Mouse (Mus musculus) central nervous system, embryonic 14 days (tissue): ENCODE results near the gene Cacna1f. TPM values are rescaled to one million over a fixed set of nuclear protein-coding genes. Genes with fewer than 3 reads are reported as not detected.

Experiments
- polyA plus RNA-seq: library from polyadenylated mRNA; depleted of rRNA; stranded (reverse); fragments of >200 nt; gene quantifications from 2 replicates; pipeline ENCODE4 v1.2.3, GENCODE M21; 2012; rRNA removed

Cacna1f gene
- polyA plus RNA-seq = 0.18 and 0.19 TPM in 2 replicates

DNA sequence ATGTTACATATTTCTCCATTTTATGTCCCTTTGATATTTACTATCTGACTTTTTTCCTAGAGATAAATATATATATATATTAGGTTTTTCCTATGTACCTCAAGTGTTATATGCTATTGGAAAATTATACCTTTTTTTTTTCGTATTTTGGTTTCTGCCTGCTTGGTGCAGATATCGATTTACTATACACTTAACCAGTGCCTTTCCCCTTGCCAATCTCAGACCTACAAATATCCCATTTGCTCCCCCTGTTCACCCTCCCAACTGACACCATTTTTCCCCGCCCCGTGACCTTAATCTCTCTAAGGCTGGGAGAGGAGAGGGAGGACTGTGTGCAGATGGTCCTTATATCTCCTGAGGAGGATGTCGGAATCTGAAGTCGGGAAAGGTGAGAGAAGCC is at the start of gene Cacna1f:
TSS of gene Cacna1f (plus strand) at position 301 of the 400 bp plus-strand sequence.

GRCm38 (mm10) chrX:7573176-7574086 is 33.5 kb upstream of the Cacna1f start, which contains the start of gene Foxp3:
Foxp3 (plus strand) TSS chrX:7573644.

GRCm38 (mm10) chrX:7574087-7574884 is 32.6 kb upstream of the Cacna1f start, which contains the start of gene Ppp1r3f:
Ppp1r3f (minus strand) TSS chrX:7574283.

GRCm38 (mm10) chrX:7604879-7605574 is 1.9 kb upstream of the Cacna1f start, which contains the start of gene Ccdc22:
Ccdc22 (minus strand) TSS chrX:7605517.

DNA sequence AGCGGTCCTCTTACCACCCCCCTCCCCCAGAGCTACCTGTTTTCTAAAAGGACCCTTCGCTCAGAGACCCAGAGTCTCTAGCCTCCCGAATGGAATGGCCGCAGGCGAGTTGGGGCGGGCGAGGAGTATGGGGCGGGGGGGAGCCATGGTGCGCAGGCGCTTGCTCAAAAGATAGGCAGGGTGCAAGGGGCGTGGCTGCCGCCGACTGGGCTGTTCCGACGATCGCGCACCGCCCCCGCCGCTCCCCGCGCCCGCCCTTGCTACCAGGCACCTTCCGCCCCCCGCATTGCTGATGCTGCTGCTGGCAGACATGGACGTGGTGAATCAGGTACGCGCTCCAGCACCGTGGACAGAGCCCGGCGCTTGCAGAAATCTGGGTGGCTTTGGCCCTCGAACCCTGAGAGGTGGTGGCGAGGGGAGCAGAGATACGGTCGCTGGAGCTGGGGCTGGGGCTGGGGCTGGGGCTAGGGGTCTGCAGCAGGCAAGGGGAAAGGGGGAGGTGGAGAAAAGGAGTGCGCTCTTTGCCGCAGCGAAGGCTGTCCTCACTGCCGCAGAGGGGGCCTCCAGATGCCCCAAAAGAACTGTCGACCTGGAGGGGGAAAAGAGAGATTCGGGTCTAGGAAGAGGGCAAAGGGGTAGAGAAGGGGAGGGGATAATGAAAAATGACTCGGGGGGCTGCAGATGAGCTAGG is 31.7 kb downstream of the Cacna1f start, which contains the start of gene Syp:
TSS of gene Syp (plus strand) at position 71 of the 691 bp plus-strand sequence.

DNA sequence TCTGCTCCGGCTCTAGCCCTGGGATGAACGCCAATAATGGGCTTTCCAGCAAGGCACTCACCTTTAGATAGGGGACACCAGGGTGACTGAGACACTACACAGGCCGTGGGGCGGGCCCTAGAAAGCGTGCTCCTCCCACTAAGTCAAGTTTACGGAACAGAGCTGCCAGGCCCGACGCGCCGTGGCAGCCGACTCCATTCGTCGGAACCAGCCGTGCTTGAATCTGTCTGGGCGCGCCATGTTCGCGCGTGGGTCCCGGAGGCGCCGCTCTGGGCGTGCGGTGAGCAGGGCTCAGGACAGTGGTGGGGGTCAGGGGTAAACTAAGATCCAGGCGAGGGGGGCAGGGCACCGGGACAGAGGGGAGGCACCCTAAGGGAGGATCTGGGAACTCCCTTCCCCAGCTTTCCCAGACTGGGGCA is 50.3 kb downstream of the Cacna1f start, which contains the start of gene Prickle3:
TSS of gene Prickle3 (plus strand) at position 40 of the 419 bp plus-strand sequence.

DNA sequence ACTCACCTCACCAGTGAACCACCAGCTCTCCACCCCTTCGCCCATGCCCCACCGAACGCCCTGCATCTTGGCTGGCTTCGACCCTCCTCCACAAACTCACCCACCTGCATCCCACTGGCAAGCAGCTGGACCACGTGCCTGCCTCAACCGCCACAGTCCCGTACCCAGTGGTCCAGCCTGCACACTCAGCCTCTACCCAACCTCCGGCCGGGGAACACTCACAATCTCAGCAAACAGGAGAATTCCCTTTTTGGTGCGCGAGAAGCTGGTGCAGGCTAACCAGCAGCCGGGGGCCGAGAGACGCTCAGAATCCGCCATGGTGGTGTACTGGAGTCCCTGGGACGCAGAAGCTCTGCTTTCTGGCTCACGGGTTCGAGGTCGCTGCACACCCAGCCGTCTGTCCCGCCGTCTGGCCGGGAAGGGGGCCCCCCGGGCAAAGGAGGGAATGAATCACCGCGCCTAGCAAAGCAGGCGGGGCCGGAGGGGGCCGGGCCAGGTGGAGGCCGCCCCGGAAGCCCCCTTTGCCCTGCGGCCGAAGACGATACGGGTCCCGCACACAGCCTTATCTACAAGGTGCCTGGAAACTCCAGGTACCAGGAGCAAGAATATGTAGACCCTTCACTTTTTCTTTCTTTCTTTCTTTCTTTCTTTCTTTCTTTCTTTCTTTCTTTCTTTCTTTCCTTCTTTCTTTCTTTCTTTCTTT is 64.2 kb downstream of the Cacna1f start, which contains the start of gene Plp2:
TSS of gene Plp2 (minus strand) at position 470 of the 703 bp plus-strand sequence.

DNA sequence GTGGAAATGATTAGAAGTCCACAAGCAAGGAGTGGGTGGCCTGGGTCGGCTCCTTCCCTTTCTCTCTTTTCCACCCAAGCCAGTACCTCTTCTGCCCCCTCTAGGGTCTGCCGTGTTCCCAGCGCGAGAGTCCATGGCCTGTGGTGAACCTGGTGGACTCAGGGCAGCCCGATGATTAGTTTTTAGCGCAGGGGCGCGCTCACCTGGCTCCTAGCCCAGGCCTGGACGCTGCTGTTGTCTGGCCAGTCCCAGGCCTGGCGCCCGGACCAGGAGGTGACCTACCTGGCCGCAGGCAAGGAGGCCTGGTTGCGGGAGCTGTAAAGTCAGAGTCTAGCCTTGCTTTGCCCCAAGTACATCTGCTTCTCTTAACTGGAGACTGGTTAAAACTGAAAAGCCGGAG is 74.0 kb downstream of the Cacna1f start, which contains the start of gene Magix:
TSS of gene Magix (minus strand) at position 388 of the 400 bp plus-strand sequence.

Other genes with a start within 250 kb of the Cacna1f start
- 6.0 and 6.1 TPM in 2 replicates for gene Usp27x, start 231.3 kb upstream of the Cacna1f start, polyA plus RNA-seq
- gene Foxp3, start 33.4 kb upstream of the Cacna1f start, polyA plus RNA-seq = 0.05 and 0.10 TPM in 2 replicates
- 8.5 and 9.5 TPM in 2 replicates for gene Ppp1r3f, start 32.8 kb upstream of the Cacna1f start, polyA plus RNA-seq
- gene Ccdc22, start 1.6 kb upstream of the Cacna1f start, polyA plus RNA-seq = 31.5 and 35.4 TPM in 2 replicates
- 161 and 177 TPM in 2 replicates for gene Syp, start 31.4 kb downstream of the Cacna1f start, polyA plus RNA-seq
- gene Prickle3, start 50.2 kb downstream of the Cacna1f start, polyA plus RNA-seq = 3.5 and 6.4 TPM in 2 replicates
- gene Plp2, start 64.3 kb downstream of the Cacna1f start, polyA plus RNA-seq = 46.2 and 64.5 TPM in 2 replicates
- 0.20 and 0.29 TPM in 2 replicates for gene Magix, start 74.2 kb downstream of the Cacna1f start, polyA plus RNA-seq
- gene Gpkow, start 90.0 kb downstream of the Cacna1f start, polyA plus RNA-seq = 29.7 and 33.7 TPM in 2 replicates
- gene Wdr45, start 107.2 kb downstream of the Cacna1f start, polyA plus RNA-seq = 47.9 and 48.4 TPM in 2 replicates
- 0.57 and 0.83 TPM in 2 replicates for gene Gm45208, start 115.2 kb downstream of the Cacna1f start, polyA plus RNA-seq
- 99.6 and 106 TPM in 2 replicates for gene Praf2, start 121.4 kb downstream of the Cacna1f start, polyA plus RNA-seq
- gene Ccdc120, start 143.8 kb downstream of the Cacna1f start, polyA plus RNA-seq = 60.1 and 61.7 TPM in 2 replicates
- gene Tfe3, start 155.5 kb downstream of the Cacna1f start, polyA plus RNA-seq = 17.1 and 19.2 TPM in 2 replicates
- 93.9 and 102 TPM in 2 replicates for gene Gripap1, start 182.7 kb downstream of the Cacna1f start, polyA plus RNA-seq
- gene Kcnd1, start 215.2 kb downstream of the Cacna1f start, polyA plus RNA-seq = 4.7 and 5.3 TPM in 2 replicates
- gene Otud5, start 234.3 kb downstream of the Cacna1f start, polyA plus RNA-seq = 59.6 and 60.4 TPM in 2 replicates